Mouse (Mus musculus): Measurements from ENCODE around the gene Tusc2. TPM values are rescaled to one million over a fixed set of nuclear protein-coding genes. Genes with fewer than 3 reads are reported as not detected.

Gene Tusc2
- polyA plus RNA-seq, 1 experiment from 2014 or later, result 63.4 TPM

GRCm38 (mm10) chr9:107547957-107548356 lies 15.1 kb upstream of the Tusc2 start:
- H3K27me3 ChIP-seq (replicated peaks; ENCODE audit: low read depth, poor library complexity, severe bottlenecking), result peaks cover 57% of the 10 kb centered on the region
- DNase-seq (ENCODE audit: low spot score), result no peak
- H3K27ac ChIP-seq (replicated peaks), result no peak overlapping the region
- H3K36me3 ChIP-seq (replicated peaks), result peaks cover 23% of the 10 kb centered on the region
- WGBS, result 76% methylated on average over 5 of the region's 5 CpGs
- no peaks in the 10 kb centered on the region for H3K9me3 ChIP-seq
- no peak overlapping the region for H3K4me3 ChIP-seq
- H3K4me1 ChIP-seq, result peaks cover 67% of the 10 kb centered on the region

GRCm38 (mm10) chr9:107548820-107549219 lies 14.2 kb upstream of the Tusc2 start:
- H3K4me1 ChIP-seq, result peaks cover 70% of the 10 kb centered on the region
- no peak for DNase-seq (ENCODE audit: low spot score)
- 88% methylated on average over 10 of the region's 10 CpGs for WGBS
- no peak overlapping the region for H3K27ac ChIP-seq (replicated peaks)
- H3K9me3 ChIP-seq, result no peaks in the 10 kb centered on the region
- H3K4me3 ChIP-seq, result no peak overlapping the region
- peaks cover 16% of the 10 kb centered on the region for H3K36me3 ChIP-seq (replicated peaks)
- peaks cover 62% of the 10 kb centered on the region for H3K27me3 ChIP-seq (replicated peaks; ENCODE audit: low read depth, poor library complexity, severe bottlenecking)

DNA sequence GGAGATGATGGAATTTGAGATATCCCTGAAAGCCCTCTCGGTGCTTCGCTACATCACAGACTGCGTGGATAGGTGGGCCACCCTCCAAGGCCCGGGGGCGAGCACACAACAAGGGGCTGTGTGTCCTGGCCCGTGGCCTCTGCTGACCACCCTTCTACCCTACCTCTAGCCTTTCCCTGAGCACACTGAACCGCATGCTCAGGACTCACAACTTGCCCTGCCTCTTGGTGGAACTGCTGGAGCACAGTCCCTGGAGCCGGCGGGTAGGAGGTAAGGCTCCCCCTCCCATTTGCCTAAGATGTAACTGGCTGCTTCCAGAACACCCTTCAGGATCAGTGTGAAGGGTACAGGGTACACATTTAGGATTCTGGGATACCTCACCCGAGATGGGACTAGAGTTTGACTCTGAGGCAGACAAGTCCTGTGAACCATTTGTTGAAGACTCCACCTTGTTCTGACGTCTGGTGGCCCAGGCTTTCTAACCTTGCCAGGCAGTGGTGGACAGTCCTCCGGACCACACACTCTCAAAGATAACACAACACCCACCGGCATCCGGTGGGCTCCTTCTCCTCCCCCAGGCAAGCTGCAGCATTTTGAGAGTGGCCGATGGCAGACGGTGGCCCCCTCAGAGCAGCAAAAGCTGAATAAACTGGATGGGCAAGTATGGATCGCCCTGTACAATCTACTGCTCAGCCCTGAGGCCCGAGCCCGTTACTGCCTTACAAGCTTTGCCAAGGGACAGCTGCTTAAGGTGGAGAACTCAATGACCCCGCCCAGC lies 13.6 kb upstream of the Tusc2 start:
- Histone ChIP-seq H3K9me3 (no peaks in the 10 kb centered on the region), H3K4me3 (0 out of 2 replicates have a peak overlapping the region, but pooled peaks have one; percentile 85), H3K27me3 (replicated peaks; ENCODE audit: low read depth, poor library complexity, severe bottlenecking) (peaks cover 62% of the 10 kb centered on the region), H3K27ac (replicated peaks) (peak overlapping the region; percentile 10; the same call in 1 of the 2 replicates), H3K4me1 (peaks cover 75% of the 10 kb centered on the region), H3K36me3 (replicated peaks) (peaks cover 9% of the 10 kb centered on the region)
- DNase-seq (ENCODE audit: low spot score), result no peak
- WGBS, result 82% methylated on average over 20 of the region's 20 CpGs

DNA sequence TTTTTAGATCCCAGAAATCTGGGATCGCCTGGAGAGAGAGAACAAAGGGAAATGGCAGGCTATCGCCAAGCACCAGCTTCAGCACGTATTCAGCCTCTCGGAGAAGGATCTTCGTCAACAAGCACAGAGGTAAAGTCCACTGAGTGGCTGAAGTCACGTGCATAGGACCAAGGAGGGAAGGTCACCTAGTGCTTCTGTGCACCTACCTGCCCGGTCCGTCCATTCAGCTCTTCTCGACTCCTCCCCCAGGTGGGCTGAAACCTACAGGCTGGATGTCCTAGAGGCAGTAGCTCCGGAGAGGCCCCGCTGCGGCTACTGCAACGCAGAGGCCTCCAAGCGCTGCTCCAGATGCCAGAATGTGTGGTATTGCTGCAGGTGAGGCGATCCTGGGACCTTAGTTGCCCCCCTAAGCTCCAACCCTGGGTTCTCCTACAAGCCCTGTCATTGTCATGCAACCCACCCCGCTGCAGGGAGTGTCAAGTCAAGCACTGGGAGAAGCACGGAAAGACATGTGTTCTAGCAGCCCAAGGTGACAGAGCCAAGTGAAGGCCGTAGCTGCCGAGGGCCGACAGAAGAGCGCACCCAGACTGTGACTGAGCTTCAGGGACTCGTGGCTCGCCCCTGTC lies 12.5 kb upstream of the Tusc2 start:
- DNase-seq (ENCODE audit: low spot score), result no peak
- H3K36me3 ChIP-seq (replicated peaks), result no peaks in the 10 kb centered on the region
- H3K4me3 ChIP-seq, result peak overlapping the region; percentile 85
- H3K9me3 ChIP-seq, result no peaks in the 10 kb centered on the region
- H3K27ac ChIP-seq (replicated peaks), result peak overlapping the region; percentile 88
- 20% methylated on average over 23 of the region's 23 CpGs for WGBS
- H3K27me3 ChIP-seq (replicated peaks; ENCODE audit: low read depth, poor library complexity, severe bottlenecking), result peaks cover 62% of the 10 kb centered on the region
- peaks cover 75% of the 10 kb centered on the region for H3K4me1 ChIP-seq

DNA sequence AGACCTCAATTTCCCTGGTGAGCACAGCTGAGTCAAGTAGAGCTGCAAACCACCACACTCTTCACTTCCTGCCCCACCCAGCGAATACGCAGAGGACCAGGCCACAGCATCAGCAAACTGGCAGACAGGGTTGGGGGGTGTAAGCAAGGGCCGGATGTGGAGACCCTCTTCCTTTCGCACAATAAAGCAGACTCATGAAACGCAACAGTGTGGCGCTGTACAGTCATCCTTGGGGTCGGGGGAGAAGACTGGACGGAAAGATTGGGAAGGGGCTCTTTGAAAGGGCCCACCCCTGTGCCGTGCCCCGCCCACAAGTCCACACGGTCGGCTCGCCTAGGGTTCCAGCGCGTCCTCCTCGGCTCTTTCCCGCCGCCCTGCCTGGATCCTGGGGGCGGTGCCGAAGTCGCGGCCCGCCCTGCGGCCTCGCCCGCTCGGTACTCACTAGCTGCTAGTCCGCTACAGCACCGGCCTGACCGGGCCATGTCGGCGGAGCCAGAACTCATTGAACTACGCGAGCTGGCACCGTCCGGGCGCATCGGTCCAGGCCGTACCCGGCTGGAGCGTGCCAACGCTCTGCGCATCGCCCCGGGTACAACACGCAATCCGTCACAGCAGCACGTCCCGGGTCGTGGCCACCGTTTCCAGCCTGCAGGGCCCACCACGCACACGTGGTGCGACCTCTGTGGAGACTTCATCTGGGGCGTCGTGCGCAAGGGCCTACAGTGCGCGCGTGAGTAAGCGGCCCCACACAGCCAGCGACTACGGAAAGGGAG lies 11.8 kb upstream of the Tusc2 start, which contains the start of gene Rassf1:
Rassf1 (plus strand) TSS at position 439 of the 773 bp plus-strand sequence.
- H3K4me1 ChIP-seq, result peaks cover 75% of the 10 kb centered on the region
- under 1% methylated on average over 63 of the region's 63 CpGs for WGBS

GRCm38 (mm10) chr9:107551890-107552355 lies 11.1 kb upstream of the Tusc2 start:
- H3K27ac ChIP-seq (replicated peaks), result peak overlapping the region; percentile 88
- H3K36me3 ChIP-seq (replicated peaks), result peaks cover 11% of the 10 kb centered on the region
- no peak for DNase-seq (ENCODE audit: low spot score)
- peak overlapping the region; percentile 85 for H3K4me3 ChIP-seq
- H3K27me3 ChIP-seq (replicated peaks; ENCODE audit: low read depth, poor library complexity, severe bottlenecking), result peaks cover 62% of the 10 kb centered on the region
- H3K4me1 ChIP-seq, result peaks cover 74% of the 10 kb centered on the region
- 4% methylated on average over 8 of the region's 8 CpGs for WGBS
- H3K9me3 ChIP-seq, result no peaks in the 10 kb centered on the region

More for the DNA sequence above, 11.8 kb upstream of the Tusc2 start, which contains the start of gene Rassf1:
- peak within 1 kb of the TSS; percentile 88 for H3K27ac ChIP-seq (replicated peaks)
- H3K9me3 ChIP-seq, result no peaks in the 10 kb centered on the region
- peak; percentile 84 for DNase-seq (ENCODE audit: low spot score)
- H3K36me3 ChIP-seq (replicated peaks), result peaks cover 5% of the 10 kb centered on the region
- peaks cover 62% of the 10 kb centered on the region for H3K27me3 ChIP-seq (replicated peaks; ENCODE audit: low read depth, poor library complexity, severe bottlenecking)
- peak within 1 kb of the TSS; percentile 85 for H3K4me3 ChIP-seq

GRCm38 (mm10) chr9:107552690-107553393 lies 10.2 kb upstream of the Tusc2 start:
- Histone ChIP-seq H3K4me1 (peaks cover 65% of the 10 kb centered on the region), H3K4me3 (peak overlapping the region; percentile 85), H3K27ac (replicated peaks) (peak overlapping the region; percentile 88; the same call in 1 of the 2 replicates), H3K9me3 (no peaks in the 10 kb centered on the region), H3K36me3 (replicated peaks) (peaks cover 20% of the 10 kb centered on the region), H3K27me3 (replicated peaks; ENCODE audit: low read depth, poor library complexity, severe bottlenecking) (peaks cover 56% of the 10 kb centered on the region)
- 79% methylated on average over 5 of the region's 5 CpGs for WGBS
- DNase-seq (ENCODE audit: low spot score), result no peak

DNA sequence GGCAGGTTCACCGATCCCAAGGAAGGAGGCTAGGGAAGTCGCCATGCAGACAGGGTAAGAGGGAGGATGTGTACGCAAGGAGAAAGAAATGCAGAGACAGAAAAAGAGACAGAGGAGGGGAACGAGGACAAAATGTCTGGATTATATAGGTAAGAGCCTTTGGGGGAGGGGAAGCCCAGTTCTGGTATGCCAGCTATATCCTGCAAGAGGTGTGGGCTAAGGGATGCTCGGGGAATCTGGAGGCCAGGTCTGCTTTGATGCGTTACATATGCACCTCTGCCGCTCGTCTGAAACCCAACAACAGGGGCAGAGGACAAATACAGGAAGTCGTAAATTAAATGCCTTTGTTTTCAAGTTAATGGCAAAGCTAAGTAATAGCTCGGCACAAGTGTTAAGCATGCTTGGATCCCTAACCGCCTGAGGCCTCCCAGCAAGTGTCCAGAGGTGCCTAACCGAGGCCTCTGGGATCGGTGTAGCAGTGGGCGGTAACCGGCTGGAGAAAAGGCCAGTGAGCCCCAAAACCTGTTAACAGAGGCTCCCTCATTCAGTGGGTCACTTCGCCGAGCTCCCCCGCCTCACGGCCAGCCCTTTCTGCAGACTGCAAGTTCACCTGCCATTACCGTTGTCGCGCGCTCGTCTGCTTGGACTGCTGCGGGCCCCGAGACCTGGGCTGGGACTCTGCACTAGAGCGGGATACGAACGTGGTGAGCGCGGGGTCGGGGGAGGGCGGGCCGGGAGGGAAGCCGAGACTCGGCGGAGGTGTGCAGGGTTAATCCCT lies 9.3 kb upstream of the Tusc2 start:
- peaks cover 65% of the 10 kb centered on the region for H3K4me1 ChIP-seq

GRCm38 (mm10) chr9:107554319-107554825 lies 8.7 kb upstream of the Tusc2 start:
- WGBS, result under 1% methylated on average over 53 of the region's 53 CpGs
- Histone ChIP-seq H3K27ac (replicated peaks) (peak overlapping the region; percentile 94), H3K4me1 (peaks cover 65% of the 10 kb centered on the region), H3K4me3 (peak overlapping the region; percentile 85), H3K9me3 (no peaks in the 10 kb centered on the region), H3K27me3 (replicated peaks; ENCODE audit: low read depth, poor library complexity, severe bottlenecking) (peaks cover 41% of the 10 kb centered on the region), H3K36me3 (replicated peaks) (peaks cover 36% of the 10 kb centered on the region)
- DNase-seq (ENCODE audit: low spot score), result peak; percentile 99

More for the DNA sequence above, 9.3 kb upstream of the Tusc2 start:
- DNase-seq (ENCODE audit: low spot score), result no peak
- H3K36me3 ChIP-seq (replicated peaks), result peaks cover 29% of the 10 kb centered on the region
- peaks cover 47% of the 10 kb centered on the region for H3K27me3 ChIP-seq (replicated peaks; ENCODE audit: low read depth, poor library complexity, severe bottlenecking)
- H3K27ac ChIP-seq (replicated peaks), result peak overlapping the region; percentile 94
- peak overlapping the region; percentile 85 for H3K4me3 ChIP-seq
- 7% methylated on average over 37 of the region's 37 CpGs for WGBS
- no peaks in the 10 kb centered on the region for H3K9me3 ChIP-seq

- WGBS, result under 1% methylated on average over 23 of the region's 23 CpGs
- Histone ChIP-seq H3K9me3 (no peaks in the 10 kb centered on the region), H3K27me3 (replicated peaks; ENCODE audit: low read depth, poor library complexity, severe bottlenecking) (peaks cover 34% of the 10 kb centered on the region), H3K4me1 (peaks cover 60% of the 10 kb centered on the region), H3K4me3 (peak overlapping the region; percentile 85), H3K36me3 (replicated peaks) (peaks cover 42% of the 10 kb centered on the region), H3K27ac (replicated peaks) (peak overlapping the region; percentile 94)
- DNase-seq (ENCODE audit: low spot score), result peak; percentile 63
Measured at GRCm38 (mm10) chr9:107555031-107555457, 8.0 kb upstream of the Tusc2 start.

- Histone ChIP-seq H3K4me3 (peak overlapping the region; percentile 85), H3K9me3 (no peaks in the 10 kb centered on the region), H3K27me3 (replicated peaks; ENCODE audit: low read depth, poor library complexity, severe bottlenecking) (peaks cover 27% of the 10 kb centered on the region), H3K36me3 (replicated peaks) (peaks cover 49% of the 10 kb centered on the region), H3K4me1 (peaks cover 53% of the 10 kb centered on the region), H3K27ac (replicated peaks) (peak overlapping the region; percentile 94)
- no peak for DNase-seq (ENCODE audit: low spot score)
- 49% methylated on average over 2 of the region's 2 CpGs for WGBS
Measured at GRCm38 (mm10) chr9:107555701-107556100, 7.4 kb upstream of the Tusc2 start.

All from embryonic facial prominence, embryonic 10.5 days (tissue).